Mouse (Mus musculus) liver, adult (tissue): ENCODE results near the gene Phldb2.
A peak's percentile ranks its signal among the peaks of the same experiment; 100 is the strongest.

Source experiments
- GATA4 ChIP-seq: IDR thresholded peaks from 2 replicates; pipeline ENCODE4 v1.6.1; 2014; ENCODE audit warnings: mild to moderate bottlenecking, low read length; ENCODE audit not compliant: insufficient replicate concordance

Gene Phldb2

GRCm38 (mm10) chr16:45837541-45838342, 115.7 kb downstream of the Phldb2 start:
- TF ChIP-seq GATA4: peak; percentile 90; the same call in 1 of the 2 replicates

GRCm38 (mm10) chr16:45832747-45833108, 120.7 kb downstream of the Phldb2 start:
- no peak for TF ChIP-seq GATA4

- peak; percentile 67; the same call in 1 of the 2 replicates for TF ChIP-seq GATA4
Observed at GRCm38 (mm10) chr16:45832061-45832746, 121.2 kb downstream of the Phldb2 start.

- no peak for TF ChIP-seq GATA4
Observed at GRCm38 (mm10) chr16:45831094-45831872, 122.1 kb downstream of the Phldb2 start.

- TF ChIP-seq GATA4: no peak
Observed at GRCm38 (mm10) chr16:45830096-45830866, 123.1 kb downstream of the Phldb2 start.

GRCm38 (mm10) chr16:45825309-45825708, 128.1 kb downstream of the Phldb2 start:
- TF ChIP-seq GATA4: no peak

GRCm38 (mm10) chr16:45824025-45824424, 129.4 kb downstream of the Phldb2 start:
- TF ChIP-seq GATA4: no peak

GRCm38 (mm10) chr16:45819911-45820310, 133.5 kb downstream of the Phldb2 start:
- no peak for TF ChIP-seq GATA4

GRCm38 (mm10) chr16:45817795-45818194, 135.6 kb downstream of the Phldb2 start:
- 0 out of 2 replicates have a peak, but pooled peaks have one; percentile 50 for TF ChIP-seq GATA4

- no peak for TF ChIP-seq GATA4
Observed at GRCm38 (mm10) chr16:45816670-45817069, 136.7 kb downstream of the Phldb2 start.

- TF ChIP-seq GATA4: no peak
Observed at GRCm38 (mm10) chr16:45814611-45815010, 138.8 kb downstream of the Phldb2 start.

- no peak for TF ChIP-seq GATA4
Observed at GRCm38 (mm10) chr16:45811788-45812187, 141.6 kb downstream of the Phldb2 start.

- TF ChIP-seq GATA4: no peak
Observed at GRCm38 (mm10) chr16:45810829-45811326, 142.5 kb downstream of the Phldb2 start.

- peak; percentile 35; the same call in 1 of the 2 replicates for TF ChIP-seq GATA4
Observed at GRCm38 (mm10) chr16:45810155-45810554, 143.2 kb downstream of the Phldb2 start.
